ENCODE assay signal across 7 mouse cellular contexts in genomic region chr13:81710266-81710665, GRCm38 (mm10). TPM values are rescaled to one million over a fixed set of nuclear protein-coding genes. Genes with fewer than 3 reads are reported as not detected.
DNase-seq lines count a peak whose midpoint lies in the region; ATAC-seq and TF ChIP-seq lines count a peak whose summit lies in the region.

No protein-coding gene starts in this region.

- peak overlapping the region; percentile 79 for H3K4me3 ChIP-seq in thymus, adult 2 months (ENCODE audit: control insufficient read depth, insufficient read depth, low read length)
- peak overlapping the region; percentile 80 for H3K4me3 ChIP-seq in limb, embryonic 14.5 days (replicated peaks; ENCODE audit: low read length)
- peak overlapping the region; percentile 73 for H3K4me3 ChIP-seq in small intestine, adult 2 months (ENCODE audit: low read depth, low read length)

- no peaks in the 10 kb centered on the region for H3K36me3 ChIP-seq in thymus, adult 2 months (ENCODE audit: control insufficient read depth, insufficient read depth, low read length)
- no peaks in the 10 kb centered on the region for H3K36me3 ChIP-seq in limb, embryonic 14.5 days (ENCODE audit: control insufficient read depth, insufficient read depth, low read length)
- H3K36me3 ChIP-seq in small intestine, adult 2 months (ENCODE audit: control insufficient read depth, insufficient read depth, low read length): no peaks in the 10 kb centered on the region

- no peaks in the 10 kb centered on the region for H3K9me3 ChIP-seq in limb, embryonic 14.5 days (ENCODE audit: control insufficient read depth, low read length)

- no peak overlapping the region for H3K27ac ChIP-seq in thymus, adult 2 months (ENCODE audit: control insufficient read depth, insufficient read depth, low read length)
- 0 out of 2 replicates have a peak overlapping the region, but pooled peaks have one; percentile 80 for H3K27ac ChIP-seq in limb, embryonic 14.5 days (replicated peaks; ENCODE audit: low read depth, low read length)
- H3K27ac ChIP-seq in small intestine, adult 2 months (ENCODE audit: insufficient read depth, low read depth, low read length): no peak overlapping the region

- TF ChIP-seq POLR2A in thymus, adult 2 months (IDR thresholded peaks at IDR 0.05; ENCODE audit: control insufficient read depth, extremely low read depth, insufficient read depth, low read length, poor library complexity): no peak
- TF ChIP-seq POLR2A in limb, embryonic 14.5 days (IDR thresholded peaks at IDR 0.05; ENCODE audit: borderline replicate concordance, extremely low read depth, insufficient read depth, insufficient read length): no peak
- TF ChIP-seq POLR2A in small intestine, adult 2 months (IDR thresholded peaks at IDR 0.05; ENCODE audit: low read depth, low read length): no peak

- peaks cover 10% of the 10 kb centered on the region for H3K4me1 ChIP-seq in thymus, adult 2 months (replicated peaks; ENCODE audit: control insufficient read depth, insufficient read depth, low read length)
- peaks cover 8% of the 10 kb centered on the region for H3K4me1 ChIP-seq in limb, embryonic 14.5 days (ENCODE audit: control insufficient read depth, insufficient read depth, low read length)
- H3K4me1 ChIP-seq in small intestine, adult 2 months (ENCODE audit: control insufficient read depth, insufficient read depth, insufficient read length, low read length): peaks cover 5% of the 10 kb centered on the region; the same call in 1 of the 2 replicates

- peak overlapping the region; percentile 97 for H3K4me2 ChIP-seq in limb, embryonic 14.5 days (replicated peaks; ENCODE audit: low read depth, low read length, severe bottlenecking)

- no peaks in the 10 kb centered on the region for H3K27me3 ChIP-seq in thymus, adult 2 months (ENCODE audit: control insufficient read depth, insufficient read depth, low read length)
- no peaks in the 10 kb centered on the region for H3K27me3 ChIP-seq in limb, embryonic 14.5 days (ENCODE audit: control insufficient read depth, insufficient read depth, low read length)
- H3K27me3 ChIP-seq in small intestine, adult 2 months (ENCODE audit: control insufficient read depth, insufficient read depth, low read length): no peaks in the 10 kb centered on the region

- ATAC-seq in erythroblast, adult 5-6 weeks (replicated peaks; ENCODE audit: low FRiP score, poor library complexity, severe bottlenecking): peak; percentile 7; the same call in 1 of the 2 replicates
- ATAC-seq in limb, embryonic 14.5 days (ENCODE audit: low FRiP score, low read depth): no peak

- peak overlapping the region; percentile 65 for H3K9ac ChIP-seq in limb, embryonic 14.5 days (ENCODE audit: low read depth, low read length, severe bottlenecking)

- no peak for TF ChIP-seq CTCF in thymus, adult 2 months (IDR thresholded peaks at IDR 0.05; ENCODE audit: borderline replicate concordance, control insufficient read depth, extremely low read depth, insufficient read depth, low read length, poor library complexity)
- TF ChIP-seq CTCF in small intestine, adult 2 months (IDR thresholded peaks at IDR 0.05; ENCODE audit: extremely low read depth, insufficient read length, insufficient replicate concordance, low read depth, low read length): no peak

- 2% methylated on average over 7 of the region's 7 CpGs for WGBS in thymus, adult 2 months
- 1% methylated on average over 7 of the region's 7 CpGs for WGBS in limb, embryonic 14.5 days
- WGBS in small intestine, adult 2 months: 2% methylated on average over 7 of the region's 7 CpGs

- no peak for DNase-seq in thymus, adult 2 months
- no peak for DNase-seq in thymus, postnatal 25 days
- DNase-seq in limb, embryonic 14.5 days (ENCODE audit: low spot score): no peak
- DNase-seq in cerebellum, postnatal 36 days: no peak
- DNase-seq in right cerebral cortex, postnatal 14 days: no peak

RNA-seq across cellular contexts. Expression of gene Polr3g, which starts 0.5 kb away (rescaled TPM):
- polyA plus RNA-seq in thymus, adult 2 months (2012; rRNA removed): 6.3 and 6.7 TPM in 2 replicates
- total RNA-seq in erythroblast, adult 5-6 weeks (2015; ENCODE audit: low replicate concordance): 4.0 and 14.4 TPM in 2 replicates
- 4.4 and 6.4 TPM in 2 replicates for total RNA-seq in erythroblast, adult 5-6 weeks (2017; ENCODE audit: low replicate concordance)
- polyA plus RNA-seq in limb, embryonic 14.5 days (2012; rRNA removed): 12.2 and 15.0 TPM in 2 replicates
- polyA plus RNA-seq in limb, embryonic 14.5 days (2014; fragmentation: Nextera tagmentation; extraction: Ambion mirVana): 29.9 and 31.1 TPM in 2 replicates
- polyA plus RNA-seq in small intestine, adult 2 months (2012; rRNA removed): 0.91 and 4.2 TPM in 2 replicates

RNA-seq across cellular contexts. Expression of gene Mblac2, which starts 0.9 kb away (rescaled TPM):
- polyA plus RNA-seq in thymus, adult 2 months (2012; rRNA removed): 3.8 and 4.2 TPM in 2 replicates
- total RNA-seq in erythroblast, adult 5-6 weeks (2015; ENCODE audit: low replicate concordance): 0.19 and 2.5 TPM in 2 replicates
- total RNA-seq in erythroblast, adult 5-6 weeks (2017; ENCODE audit: low replicate concordance): 1.1 and 1.7 TPM in 2 replicates
- 4.9 and 5.4 TPM in 2 replicates for polyA plus RNA-seq in limb, embryonic 14.5 days (2012; rRNA removed)
- polyA plus RNA-seq in limb, embryonic 14.5 days (2014; fragmentation: Nextera tagmentation; extraction: Ambion mirVana): 12.4 and 14.1 TPM in 2 replicates
- polyA plus RNA-seq in small intestine, adult 2 months (2012; rRNA removed): 0.81 and 1.0 TPM in 2 replicates

RNA-seq across cellular contexts. Expression of gene Lysmd3, which starts 52.8 kb away (rescaled TPM):
- polyA plus RNA-seq in thymus, adult 2 months (2012; rRNA removed): 11.1 and 13.7 TPM in 2 replicates
- total RNA-seq in erythroblast, adult 5-6 weeks (2015; ENCODE audit: low replicate concordance): 16.5 and 30.1 TPM in 2 replicates
- total RNA-seq in erythroblast, adult 5-6 weeks (2017; ENCODE audit: low replicate concordance): 34.4 and 47.8 TPM in 2 replicates
- 15.1 and 19.3 TPM in 2 replicates for polyA plus RNA-seq in limb, embryonic 14.5 days (2012; rRNA removed)
- polyA plus RNA-seq in limb, embryonic 14.5 days (2014; fragmentation: Nextera tagmentation; extraction: Ambion mirVana): 35.1 and 35.7 TPM in 2 replicates
- 3.3 and 16.9 TPM in 2 replicates for polyA plus RNA-seq in small intestine, adult 2 months (2012; rRNA removed)
